Mouse (Mus musculus) megakaryocyte, embryonic 14.5 days (primary cell): Measurements from ENCODE around the gene Gls2. TPM values are rescaled to one million over a fixed set of nuclear protein-coding genes. Genes with fewer than 3 reads are reported as not detected.

ENCODE experiments used
- H3K27me3 ChIP-seq: replicated peaks from 2 replicates; pipeline ENCODE3; 2012; ENCODE audit warnings: inconsistent platforms
- H3K36me3 ChIP-seq: replicated peaks from 2 replicates; pipeline ENCODE3; 2012; ENCODE audit warnings: low read length, inconsistent platforms, mixed read lengths
- H3K4me1 ChIP-seq: 2 replicates; pipeline ENCODE4 v1.6.1; 2012; ENCODE audit warnings: inconsistent platforms
- H3K4me3 ChIP-seq: replicated peaks from 2 replicates; pipeline ENCODE3; 2012; ENCODE audit warnings: moderate library complexity, mild to moderate bottlenecking, inconsistent platforms
- H3K9me3 ChIP-seq: 2 replicates; pipeline ENCODE4 v1.6.1; 2012; ENCODE audit warnings: inconsistent platforms
- FLI1 ChIP-seq: IDR thresholded peaks from 2 replicates; pipeline ENCODE4 v1.6.1; 2012; ENCODE audit warnings: low read length, inconsistent platforms, mixed read lengths
- GATA1 ChIP-seq: IDR thresholded peaks from 3 replicates; pipeline ENCODE4 v1.6.1; 2012; ENCODE audit warnings: mixed read lengths, low read length, inconsistent platforms, borderline replicate concordance
- polyA plus RNA-seq: library from polyadenylated mRNA; stranded (reverse); fragments of >175 nt; gene quantifications from 2 replicates; pipeline ENCODE4 v1.2.3, GENCODE M21; 2012; ENCODE audit warnings: low replicate concordance; ENCODE audit not compliant: insufficient read depth

Gene Gls2
- polyA plus RNA-seq, 1 experiment: 1.8 TPM

DNA sequence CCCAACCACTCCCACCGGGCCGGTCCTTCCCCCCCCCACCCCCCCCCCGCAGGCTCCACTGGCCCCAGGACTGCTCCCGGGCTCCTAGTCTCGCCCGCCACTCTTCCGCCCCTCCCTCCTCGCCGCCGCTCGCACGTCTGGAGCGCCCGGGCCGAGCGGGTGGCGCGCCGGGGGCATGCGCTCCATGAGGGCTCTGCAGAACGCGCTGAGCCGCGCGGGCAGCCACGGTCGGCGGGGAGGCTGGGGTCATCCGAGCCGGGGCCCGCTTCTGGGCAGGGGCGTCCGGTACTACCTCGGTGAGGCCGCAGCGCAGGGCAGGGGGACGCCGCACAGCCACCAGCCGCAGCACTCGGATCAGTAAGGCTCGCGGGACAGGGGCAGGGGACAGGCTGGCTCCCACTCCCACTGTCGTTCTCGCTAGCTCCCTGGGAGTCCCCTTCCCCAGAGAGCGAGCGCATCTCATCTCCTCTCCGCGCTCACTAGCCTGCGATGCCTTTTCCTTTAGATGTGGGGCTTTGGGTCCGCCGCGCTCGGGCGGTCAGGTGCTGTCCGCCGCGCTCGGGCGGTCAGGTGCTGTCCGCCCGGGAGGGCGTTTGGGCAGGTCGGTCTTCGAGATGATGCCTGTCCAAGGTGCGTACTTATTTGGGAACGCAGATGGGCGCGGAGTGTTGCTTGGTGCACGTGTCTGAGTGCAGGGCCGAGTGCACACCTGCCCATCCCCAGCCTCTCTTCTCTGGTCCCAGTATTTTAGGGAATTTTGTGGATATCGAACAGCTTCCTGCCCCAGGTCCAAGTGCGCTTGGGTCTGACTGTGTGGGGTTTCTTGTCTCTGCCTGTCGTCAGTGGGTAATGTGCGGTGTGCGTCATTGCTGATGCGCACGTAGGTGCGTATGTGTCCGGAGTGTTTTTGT is 549 bp downstream of the Gls2 start:
- H3K9me3 ChIP-seq: no peaks in the 10 kb centered on the region
- no peaks in the 10 kb centered on the region for H3K36me3 ChIP-seq
- peaks cover 47% of the 10 kb centered on the region for H3K27me3 ChIP-seq
- no peak for TF ChIP-seq GATA1
- no peak for TF ChIP-seq FLI1
- H3K4me1 ChIP-seq: peaks cover 25% of the 10 kb centered on the region
- H3K4me3 ChIP-seq: peak overlapping the region; percentile 93

DNA sequence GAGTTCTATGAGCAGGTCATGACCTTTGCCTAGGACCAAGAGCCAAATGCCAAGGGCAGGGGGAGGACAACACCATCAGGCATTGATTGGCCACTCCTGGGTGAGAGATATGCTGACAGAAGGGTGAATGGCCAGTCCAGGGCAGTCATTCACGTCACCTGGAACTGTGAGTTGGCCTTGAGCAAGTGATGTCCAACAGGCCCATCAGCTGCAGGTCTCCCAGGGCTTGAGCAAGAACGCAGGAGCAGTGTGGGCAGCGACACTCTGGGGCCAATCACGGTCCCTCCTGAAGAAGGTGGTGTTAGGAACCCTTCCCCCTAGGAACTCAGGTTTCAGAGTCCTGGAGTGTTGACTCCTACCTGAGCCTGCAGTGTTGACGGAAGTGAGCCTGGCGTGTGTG is 7.6 kb downstream of the Gls2 start:
- TF ChIP-seq FLI1 (no peak), GATA1 (no peak)
- H3K36me3 ChIP-seq: peaks cover 2% of the 10 kb centered on the region
- H3K9me3 ChIP-seq: no peaks in the 10 kb centered on the region
- H3K4me1 ChIP-seq: peaks cover 23% of the 10 kb centered on the region
- H3K4me3 ChIP-seq: peak overlapping the region; percentile 33
- peaks cover 33% of the 10 kb centered on the region for H3K27me3 ChIP-seq

DNA sequence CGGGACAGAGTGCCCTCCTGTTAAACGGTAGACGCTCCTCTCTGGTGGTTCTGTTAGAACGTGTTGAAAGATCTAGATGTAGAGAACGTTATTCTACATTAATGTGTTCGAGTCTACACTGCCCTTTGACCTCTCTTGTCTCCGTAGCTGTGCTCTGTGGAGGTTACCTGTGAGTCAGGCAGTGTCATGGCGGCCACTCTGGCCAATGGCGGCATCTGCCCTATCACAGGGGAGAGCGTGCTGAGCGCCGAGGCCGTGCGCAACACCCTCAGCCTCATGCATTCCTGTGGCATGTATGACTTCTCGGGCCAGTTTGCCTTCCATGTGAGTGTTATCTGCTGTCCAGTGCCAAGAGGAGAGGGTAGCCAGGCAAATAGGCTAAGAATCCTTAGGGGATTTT is 10.7 kb downstream of the Gls2 start:
- peak overlapping the region; percentile 31 for H3K4me3 ChIP-seq
- H3K27me3 ChIP-seq: peaks cover 19% of the 10 kb centered on the region
- H3K9me3 ChIP-seq: no peaks in the 10 kb centered on the region
- peaks cover 16% of the 10 kb centered on the region for H3K36me3 ChIP-seq
- peaks cover 23% of the 10 kb centered on the region for H3K4me1 ChIP-seq
- TF ChIP-seq GATA1 (no peak), FLI1 (no peak)

DNA sequence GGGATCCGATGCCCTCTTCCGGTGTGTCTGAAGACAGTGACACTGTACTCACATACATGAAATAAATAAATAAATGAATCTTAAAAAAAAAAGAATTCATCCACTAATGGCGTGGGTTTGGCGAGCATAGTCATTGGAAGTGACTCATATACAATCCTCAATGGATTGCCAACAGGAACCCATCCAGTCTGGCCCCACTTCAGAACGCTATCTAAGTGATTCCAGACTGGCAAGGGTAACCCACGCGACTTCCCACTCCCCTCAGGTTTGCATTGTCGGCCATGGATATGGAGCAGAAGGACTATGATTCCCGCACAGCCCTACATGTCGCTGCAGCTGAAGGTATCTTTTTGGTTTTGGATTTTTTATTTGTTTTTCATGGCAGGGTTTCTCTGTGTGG is 14.1 kb downstream of the Gls2 start:
- peaks cover 34% of the 10 kb centered on the region for H3K4me1 ChIP-seq
- peaks cover 21% of the 10 kb centered on the region for H3K36me3 ChIP-seq
- TF ChIP-seq GATA1 (no peak), FLI1 (no peak)
- H3K4me3 ChIP-seq: no peak overlapping the region
- H3K9me3 ChIP-seq: no peaks in the 10 kb centered on the region
- H3K27me3 ChIP-seq: peaks cover 6% of the 10 kb centered on the region

DNA sequence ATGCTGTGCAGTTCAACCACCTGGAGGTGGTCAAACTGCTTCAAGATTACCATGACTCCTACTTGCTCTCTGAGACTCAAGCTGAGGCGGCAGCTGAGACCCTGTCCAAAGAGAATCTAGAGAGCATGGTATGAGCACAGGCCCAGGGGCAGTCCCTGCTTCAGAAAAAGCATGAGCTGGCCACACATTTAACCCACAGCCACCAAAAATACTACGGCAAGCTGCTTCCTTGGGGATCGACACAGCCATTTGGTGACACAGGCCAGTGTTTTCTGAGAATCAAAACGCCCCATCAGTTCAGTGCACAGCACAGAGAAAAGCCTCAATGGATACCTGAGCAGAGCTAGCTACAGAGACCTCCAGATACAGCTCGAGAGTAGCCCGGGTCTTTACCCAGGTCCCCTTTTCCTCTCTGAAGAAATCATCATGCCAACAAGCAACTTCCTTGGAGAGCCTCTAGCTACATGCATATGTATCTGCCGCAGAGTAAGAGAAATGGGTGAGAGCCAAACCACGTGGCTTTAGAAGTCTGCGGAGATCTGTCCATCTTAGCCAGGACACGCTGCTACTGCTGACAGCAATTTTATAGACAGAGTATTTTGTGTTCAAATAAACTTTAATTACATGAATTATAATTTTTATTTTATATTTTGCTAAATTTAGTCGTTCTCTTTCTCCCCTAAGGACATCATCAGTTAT is 15.2 kb downstream of the Gls2 start:
- Histone ChIP-seq H3K4me3 (no peak overlapping the region), H3K27me3 (peaks cover 13% of the 10 kb centered on the region), H3K9me3 (no peaks in the 10 kb centered on the region), H3K36me3 (peaks cover 21% of the 10 kb centered on the region), H3K4me1 (peaks cover 32% of the 10 kb centered on the region)
- TF ChIP-seq FLI1: no peak
- TF ChIP-seq GATA1: no peak

DNA sequence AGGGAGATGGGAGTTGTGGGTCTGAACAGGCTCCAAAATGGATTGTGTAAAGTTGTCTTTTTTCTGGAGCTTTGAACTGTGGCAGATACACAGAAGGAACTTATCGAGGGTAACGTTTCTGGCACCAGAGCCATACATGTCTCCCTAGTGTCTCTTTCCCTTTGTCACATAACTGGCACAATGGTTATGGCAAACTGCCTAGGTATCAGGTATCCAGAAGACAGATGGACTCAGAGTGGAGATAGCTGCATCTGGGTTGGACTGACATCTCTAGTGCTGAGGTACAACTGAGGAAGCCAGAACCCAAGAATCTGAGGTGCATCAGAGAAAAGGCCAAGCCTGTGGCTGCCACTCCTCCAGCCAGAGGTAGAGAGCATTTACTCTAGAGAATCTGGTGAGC is 15.9 kb downstream of the Gls2 start:
- Histone ChIP-seq H3K36me3 (peaks cover 21% of the 10 kb centered on the region), H3K9me3 (no peaks in the 10 kb centered on the region), H3K27me3 (peaks cover 11% of the 10 kb centered on the region), H3K4me3 (no peak overlapping the region), H3K4me1 (peaks cover 32% of the 10 kb centered on the region)
- TF ChIP-seq GATA1: no peak
- TF ChIP-seq FLI1: no peak

DNA sequence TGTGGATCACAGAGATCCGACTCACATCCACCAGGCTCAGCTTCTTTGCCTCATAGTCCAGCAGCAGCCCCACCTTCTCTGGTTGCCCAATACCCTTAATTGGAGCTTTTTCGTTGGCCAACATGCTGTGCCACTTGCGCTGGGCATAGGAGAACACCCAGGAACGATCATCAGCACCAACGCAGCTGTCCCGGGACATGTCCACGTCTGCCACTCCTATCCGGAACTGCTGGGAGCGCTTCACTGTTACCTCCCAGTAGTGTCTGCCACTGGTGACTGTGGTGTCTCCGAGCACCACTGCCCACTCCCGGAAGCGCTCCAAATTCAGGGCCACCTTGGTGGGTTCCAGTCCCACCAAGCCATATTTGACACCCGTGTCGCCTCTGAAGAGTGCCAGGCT is 16.7 kb downstream of the Gls2 start:
- Histone ChIP-seq H3K27me3 (peaks cover 11% of the 10 kb centered on the region), H3K36me3 (peaks cover 21% of the 10 kb centered on the region), H3K4me3 (peak overlapping the region; percentile 94), H3K9me3 (no peaks in the 10 kb centered on the region), H3K4me1 (peaks cover 32% of the 10 kb centered on the region)
- TF ChIP-seq FLI1 (no peak), GATA1 (no peak)

DNA sequence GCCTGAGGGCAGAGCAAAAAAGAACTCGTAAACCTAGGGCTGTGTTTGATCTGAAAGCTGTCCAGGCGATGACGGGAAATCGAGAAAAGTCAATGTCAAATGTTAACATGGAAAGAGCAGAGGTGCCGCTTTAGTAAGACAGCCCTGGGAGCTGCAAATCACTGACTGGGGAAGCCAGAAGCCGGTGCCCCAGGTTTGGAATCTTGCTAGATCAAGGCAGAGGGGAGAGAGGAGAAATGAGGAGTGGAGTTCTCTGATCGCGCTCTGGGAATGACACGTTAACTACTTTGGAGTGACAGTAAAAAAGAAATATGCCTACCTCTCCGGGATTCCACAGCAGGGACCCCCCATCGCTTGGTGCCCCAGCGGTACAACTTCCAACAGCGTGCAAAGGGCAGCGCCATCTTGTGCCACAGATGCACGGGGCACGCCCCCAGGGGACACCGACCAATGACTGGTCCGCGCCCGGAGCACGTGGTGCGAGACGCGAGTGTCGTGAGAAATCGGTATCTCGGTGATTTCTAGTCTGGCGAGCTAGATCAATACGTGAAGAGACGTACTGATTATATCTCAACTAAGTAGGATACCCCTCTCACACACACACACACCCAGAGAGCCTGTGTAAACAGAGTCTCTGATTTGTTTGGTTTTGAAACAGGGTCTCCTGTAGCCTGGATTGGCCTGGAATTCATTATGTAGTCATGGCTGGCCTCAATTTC is 17.3 kb downstream of the Gls2 start, which contains the start of gene Spryd4:
TSS of gene Spryd4 (minus strand) at position 418 of the 719 bp plus-strand sequence.
- Histone ChIP-seq H3K4me1 (peaks cover 28% of the 10 kb centered on the region), H3K4me3 (peak within 1 kb of the TSS; percentile 94), H3K36me3 (peaks cover 20% of the 10 kb centered on the region), H3K27me3 (peaks cover 11% of the 10 kb centered on the region), H3K9me3 (no peaks in the 10 kb centered on the region)
- no peak for TF ChIP-seq FLI1
- no peak for TF ChIP-seq GATA1

DNA sequence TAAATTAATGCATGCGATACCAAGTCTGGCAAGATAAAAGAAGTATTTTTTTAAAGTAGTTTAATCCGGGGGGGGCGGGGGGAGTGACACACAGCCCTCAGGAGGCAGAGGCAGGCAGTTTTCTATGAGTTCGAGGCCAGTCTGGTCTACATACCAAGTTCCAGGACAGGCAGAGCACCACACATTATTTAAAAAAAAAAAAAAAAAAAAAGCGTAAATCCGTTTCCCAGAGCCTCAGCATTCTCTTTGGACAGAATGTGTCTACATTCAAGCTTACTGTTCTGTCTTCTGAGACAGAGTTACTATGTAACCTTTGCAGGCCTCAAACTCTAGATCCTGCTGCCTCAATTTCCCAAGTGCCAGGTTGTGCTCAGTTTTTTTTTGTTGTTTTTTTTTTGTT is 17.9 kb downstream of the Gls2 start:
- Histone ChIP-seq H3K9me3 (no peaks in the 10 kb centered on the region), H3K4me1 (peaks cover 26% of the 10 kb centered on the region), H3K36me3 (peaks cover 17% of the 10 kb centered on the region), H3K4me3 (peak overlapping the region; percentile 94), H3K27me3 (peaks cover 11% of the 10 kb centered on the region)
- no peak for TF ChIP-seq FLI1
